Mouse (Mus musculus): ENCODE measurements at regions not wholly inside any gene's neighbourhood (a gene's known extent, or its start where the extent isn't known, plus 50 kb on each side); places are given as distances from the start of the nearest gene placed in this dataset.

DNA sequence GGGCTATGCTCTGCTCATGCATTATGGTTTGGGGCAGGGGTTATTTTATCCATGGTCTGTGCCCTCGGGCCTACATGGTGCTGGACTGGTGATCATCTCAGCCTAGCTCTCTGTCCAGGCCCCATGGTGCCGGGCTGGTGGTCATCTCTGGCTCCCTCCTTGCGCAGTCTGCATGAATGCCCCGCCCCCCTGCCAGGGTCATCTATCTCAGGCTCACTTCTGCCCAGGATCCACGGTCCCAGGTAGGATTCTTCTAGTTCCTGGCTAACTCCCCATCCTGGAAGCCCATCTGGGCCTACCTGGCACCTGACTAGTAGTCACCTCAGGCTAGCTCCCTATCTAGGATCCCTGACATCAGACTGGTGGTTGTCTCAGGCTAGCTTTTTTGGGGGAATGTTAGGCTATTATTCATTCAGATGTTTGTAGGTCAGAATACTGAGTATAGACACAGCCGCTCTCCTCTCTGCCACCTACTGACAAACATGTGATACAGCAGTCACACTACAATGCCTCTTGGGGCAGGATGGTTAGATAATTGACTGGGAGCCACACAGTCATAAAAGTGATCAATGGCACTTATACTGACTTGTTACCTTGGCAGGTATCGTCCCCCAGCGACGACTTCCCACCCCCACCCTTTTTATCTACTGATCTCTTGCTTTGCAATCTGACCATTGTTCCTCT is 98.1 kb downstream of the Wscd1 start:
- H3K4me1 ChIP-seq (ENCODE audit: control insufficient read depth in 1 of 2, insufficient read depth in 2 of 2, low read length in 2 of 2): no peaks in the 10 kb centered on the region
- no peak for DNase-seq (ENCODE audit: low read depth, low spot score)

DNA sequence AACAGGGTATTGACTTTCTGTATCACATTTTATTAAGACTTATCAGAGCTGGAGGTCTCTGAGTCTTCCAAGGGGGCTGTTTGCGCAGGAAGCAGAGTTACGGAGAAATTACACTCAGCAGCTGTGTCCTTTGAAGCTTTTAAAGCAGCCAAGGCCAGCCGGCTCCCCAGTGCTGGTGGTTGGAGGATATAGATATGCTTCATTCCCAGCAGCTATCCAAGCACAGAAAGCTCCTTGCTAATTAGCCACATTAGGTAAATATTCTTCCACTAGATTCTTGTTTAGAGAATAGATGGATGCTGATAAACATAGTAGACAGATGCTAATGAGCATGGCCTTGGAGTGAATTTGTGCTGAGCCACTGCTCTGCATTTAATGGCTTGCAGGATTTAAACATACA is 96.8 kb downstream of the Wscd1 start:
- DNase-seq (ENCODE audit: low read depth, low spot score): no peak
- no peak for TF ChIP-seq MYB (IDR thresholded peaks at IDR 0.05; ENCODE audit: low read depth, low read length)
- no peak for TF ChIP-seq ZNF384 (IDR thresholded peaks at IDR 0.05; ENCODE audit: low read depth, low read length)
- TF ChIP-seq NELFE (IDR thresholded peaks at IDR 0.05; ENCODE audit: low read depth, low read length): no peak
- TF ChIP-seq ELF1 (IDR thresholded peaks at IDR 0.05; ENCODE audit: low read depth, low read length): no peak
- TF ChIP-seq MXI1 (IDR thresholded peaks at IDR 0.05; ENCODE audit: low read depth, low read length): no peak
- TF ChIP-seq UBTF (IDR thresholded peaks at IDR 0.05; ENCODE audit: borderline replicate concordance, insufficient read depth, low read depth, low read length): no peak
- TF ChIP-seq ZKSCAN1 (IDR thresholded peaks at IDR 0.05; ENCODE audit: low read depth, low read length): no peak
- TF ChIP-seq EP300 (IDR thresholded peaks at IDR 0.05; ENCODE audit: low read depth in 1 of 2, low read length in 2 of 2): no peak
- TF ChIP-seq USF1 (IDR thresholded peaks at IDR 0.05; ENCODE audit: low read depth, low read length): no peak
- TF ChIP-seq ETS1 (IDR thresholded peaks at IDR 0.05; ENCODE audit: low read depth, low read length): no peak
- TF ChIP-seq CHD1 (IDR thresholded peaks at IDR 0.05; ENCODE audit: low read depth, low read length): no peak
- TF ChIP-seq GABPA (IDR thresholded peaks at IDR 0.05; ENCODE audit: low read depth, low read length): no peak
- TF ChIP-seq BHLHE40 (IDR thresholded peaks at IDR 0.05; ENCODE audit: borderline replicate concordance, low read depth, low read length): no peak
- TF ChIP-seq HCFC1 (IDR thresholded peaks at IDR 0.05; ENCODE audit: low read depth, low read length): no peak
- no peak for TF ChIP-seq POLR2A (IDR thresholded peaks at IDR 0.05; ENCODE audit: control insufficient read depth in 1 of 2, insufficient read depth in 1 of 2, low read depth in 1 of 2, low read length in 2 of 2, poor library complexity in 1 of 2)
- TF ChIP-seq SIN3A (IDR thresholded peaks at IDR 0.05; ENCODE audit: low read length): no peak
- no peak for TF ChIP-seq GATA1 (IDR thresholded peaks at IDR 0.05; ENCODE audit: low read depth, low read length)
- no peak for TF ChIP-seq SMC3 (IDR thresholded peaks at IDR 0.05; ENCODE audit: low read depth, low read length)
- TF ChIP-seq TBP (IDR thresholded peaks at IDR 0.05; ENCODE audit: low read depth, low read length): no peak
- TF ChIP-seq KAT2A (conservative IDR thresholded peaks at IDR 0.05; ENCODE audit: low read depth, low read length): no peak
- Histone ChIP-seq H3K9me3 (replicated peaks; ENCODE audit: insufficient read depth, low read length) (no peaks in the 10 kb centered on the region), H3K27me3 (ENCODE audit: control insufficient read depth in 1 of 2, insufficient read depth in 2 of 2, low read length in 2 of 2) (no peaks in the 10 kb centered on the region), H3K4me1 (ENCODE audit: control insufficient read depth in 1 of 2, insufficient read depth in 2 of 2, low read length in 2 of 2) (no peaks in the 10 kb centered on the region), H3K9ac (ENCODE audit: control insufficient read depth, low read depth, low read length, poor library complexity, severe bottlenecking) (no peak overlapping the region), H3K27ac (ENCODE audit: control insufficient read depth, low read depth, low read length) (no peak overlapping the region), H3K36me3 (ENCODE audit: control insufficient read depth in 1 of 2, insufficient read depth in 2 of 2, low read length in 2 of 2) (no peaks in the 10 kb centered on the region), H3K79me2 (ENCODE audit: control insufficient read depth, insufficient read depth, low read length, poor library complexity) (no peaks in the 10 kb centered on the region), H3K4me3 (ENCODE audit: control insufficient read depth in 1 of 2, insufficient read depth in 1 of 2, low read depth in 2 of 2, low read length in 2 of 2) (no peak overlapping the region)

More for the DNA sequence above, 98.1 kb downstream of the Wscd1 start:
- Histone ChIP-seq H3K27ac (ENCODE audit: control insufficient read depth, low read depth, low read length) (no peak overlapping the region), H3K4me3 (ENCODE audit: control insufficient read depth in 1 of 2, insufficient read depth in 1 of 2, low read depth in 2 of 2, low read length in 2 of 2) (no peak overlapping the region), H3K79me2 (ENCODE audit: control insufficient read depth, insufficient read depth, low read length, poor library complexity) (no peaks in the 10 kb centered on the region), H3K27me3 (ENCODE audit: control insufficient read depth in 1 of 2, insufficient read depth in 2 of 2, low read length in 2 of 2) (no peaks in the 10 kb centered on the region), H3K9me3 (replicated peaks; ENCODE audit: insufficient read depth, low read length) (no peaks in the 10 kb centered on the region), H3K36me3 (ENCODE audit: control insufficient read depth in 1 of 2, insufficient read depth in 2 of 2, low read length in 2 of 2) (no peaks in the 10 kb centered on the region), H3K9ac (ENCODE audit: control insufficient read depth, low read depth, low read length, poor library complexity, severe bottlenecking) (no peak overlapping the region)
- TF ChIP-seq E2F4 (IDR thresholded peaks at IDR 0.05; ENCODE audit: borderline replicate concordance, low read depth, low read length): no peak
- no peak for TF ChIP-seq GATA1 (IDR thresholded peaks at IDR 0.05; ENCODE audit: low read depth, low read length)
- no peak for TF ChIP-seq RAD21 (IDR thresholded peaks at IDR 0.05; ENCODE audit: low read depth, low read length)
- TF ChIP-seq MAFK (IDR thresholded peaks at IDR 0.05; ENCODE audit: borderline replicate concordance, low read depth, low read length): no peak
- TF ChIP-seq USF2 (IDR thresholded peaks at IDR 0.05; ENCODE audit: borderline replicate concordance in 1 of 2, insufficient read depth in 1 of 2, low read depth in 1 of 2, low read length in 2 of 2): no peak
- TF ChIP-seq MYC (IDR thresholded peaks at IDR 0.05; ENCODE audit: low read depth, low read length): no peak
- TF ChIP-seq ZNF384 (IDR thresholded peaks at IDR 0.05; ENCODE audit: low read depth, low read length): no peak
- TF ChIP-seq MAZ (IDR thresholded peaks at IDR 0.05; ENCODE audit: low read depth, low read length): no peak
- TF ChIP-seq NRF1 (IDR thresholded peaks at IDR 0.05; ENCODE audit: insufficient read depth, low read depth, low read length, poor library complexity, severe bottlenecking): no peak
- TF ChIP-seq MYB (IDR thresholded peaks at IDR 0.05; ENCODE audit: low read depth, low read length): no peak
- no peak for TF ChIP-seq ZC3H11A (IDR thresholded peaks at IDR 0.05; ENCODE audit: low read depth, low read length)
- no peak for TF ChIP-seq GABPA (IDR thresholded peaks at IDR 0.05; ENCODE audit: low read depth, low read length)
- TF ChIP-seq ZKSCAN1 (IDR thresholded peaks at IDR 0.05; ENCODE audit: low read depth, low read length): no peak
- TF ChIP-seq ETS1 (IDR thresholded peaks at IDR 0.05; ENCODE audit: low read depth, low read length): no peak
- TF ChIP-seq CTCF (IDR thresholded peaks at IDR 0.05 in 2 of 3, conservative IDR thresholded peaks at IDR 0.05 in 1 of 3; ENCODE audit: control insufficient read depth in 1 of 3, insufficient read depth in 1 of 3, low read depth in 2 of 3, low read length in 3 of 3, poor library complexity in 1 of 3, severe bottlenecking in 1 of 3): no peak
- no peak for TF ChIP-seq KAT2A (conservative IDR thresholded peaks at IDR 0.05; ENCODE audit: low read depth, low read length)
- TF ChIP-seq HCFC1 (IDR thresholded peaks at IDR 0.05; ENCODE audit: low read depth, low read length): no peak
- TF ChIP-seq CHD2 (IDR thresholded peaks at IDR 0.05; ENCODE audit: low read length): no peak
